Mouse (Mus musculus) midbrain, embryonic 13.5 days (tissue): ENCODE measurements around the gene 4930451I11Rik. TPM values are rescaled to one million over a fixed set of nuclear protein-coding genes. Genes with fewer than 3 reads are reported as not detected.
A peak's percentile ranks its signal among the peaks of the same experiment; 100 is the strongest.

Experiments used
- ATAC-seq: fragments of 200-750 bp; cut with Nextera tagmentation; 2 replicates; pipeline ENCODE4 v1.8.0; 2017; ENCODE audit warnings: mild to moderate bottlenecking, moderate TSS enrichment, moderate library complexity
- H3K27ac ChIP-seq: fragments of 300-500 bp; sonication (generic); 2 replicates; pipeline ENCODE4 v1.5.1; 2015; ENCODE audit warnings: inconsistent platforms, mild to moderate bottlenecking, moderate library complexity
- H3K27me3 ChIP-seq: fragments of 300-500 bp; sonication (generic); 2 replicates; pipeline ENCODE4 v1.6.1; 2015; ENCODE audit warnings: mild to moderate bottlenecking, inconsistent platforms
- H3K36me3 ChIP-seq: fragments of 300-500 bp; sonication (generic); 2 replicates; pipeline ENCODE4 v1.6.1; 2015; ENCODE audit warnings: mild to moderate bottlenecking, inconsistent platforms
- H3K4me1 ChIP-seq: fragments of 300-500 bp; sonication (generic); replicated peaks from 2 replicates; pipeline ENCODE4 v1.6.1; 2015; ENCODE audit warnings: inconsistent platforms
- H3K4me2 ChIP-seq: fragments of 300-500 bp; sonication (generic); replicated peaks from 2 replicates; pipeline ENCODE4 v1.6.1; 2015; ENCODE audit warnings: moderate library complexity, mild to moderate bottlenecking, inconsistent platforms
- H3K4me3 ChIP-seq: fragments of 300-500 bp; sonication (generic); replicated peaks from 2 replicates; pipeline ENCODE4 v1.5.1; 2015; ENCODE audit warnings: mild to moderate bottlenecking, inconsistent platforms
- H3K9ac ChIP-seq: fragments of 300-500 bp; sonication (generic); replicated peaks from 2 replicates; pipeline ENCODE4 v1.6.1; 2015; ENCODE audit warnings: mild to moderate bottlenecking, inconsistent platforms
- H3K9me3 ChIP-seq: fragments of 300-500 bp; sonication (generic); 2 replicates; pipeline ENCODE4 v1.6.1; 2016; ENCODE audit warnings: mild to moderate bottlenecking, inconsistent platforms
- WGBS: fragments of 180-500 bp; shearing (Covaris S2); methylation state at CpG from one replicate; pipeline ENCODE4 v1.1.7; 2015; 5-methylcytosine and 5-hydroxymethylcytosine counted together
- polyA plus RNA-seq: library from polyadenylated mRNA; unstranded; fragments of >200 nt; fragmentation: Nextera tagmentation; extraction: Ambion mirVana; gene quantifications from 2 replicates; pipeline ENCODE4 v1.2.1, GENCODE M21; 2015

The 4930451I11Rik gene
- polyA plus RNA-seq, 1 experiment from 2014 or later = not detected

- 78% methylated on average over 9 of the region's 9 CpGs for WGBS
- H3K9ac ChIP-seq = no peak overlapping the region
- peaks cover 9% of the 10 kb centered on the region for H3K4me1 ChIP-seq
- H3K36me3 ChIP-seq = peaks cover 76% of the 10 kb centered on the region
- ATAC-seq = no peak
- H3K4me2 ChIP-seq = no peak overlapping the region
- H3K27me3 ChIP-seq = no peaks in the 10 kb centered on the region
- H3K27ac ChIP-seq = no peak overlapping the region
- no peak overlapping the region for H3K4me3 ChIP-seq
- no peaks in the 10 kb centered on the region for H3K9me3 ChIP-seq
Measured at GRCm38 (mm10) chr7:126856741-126857420, 25.4 kb upstream of the 4930451I11Rik start.

DNA sequence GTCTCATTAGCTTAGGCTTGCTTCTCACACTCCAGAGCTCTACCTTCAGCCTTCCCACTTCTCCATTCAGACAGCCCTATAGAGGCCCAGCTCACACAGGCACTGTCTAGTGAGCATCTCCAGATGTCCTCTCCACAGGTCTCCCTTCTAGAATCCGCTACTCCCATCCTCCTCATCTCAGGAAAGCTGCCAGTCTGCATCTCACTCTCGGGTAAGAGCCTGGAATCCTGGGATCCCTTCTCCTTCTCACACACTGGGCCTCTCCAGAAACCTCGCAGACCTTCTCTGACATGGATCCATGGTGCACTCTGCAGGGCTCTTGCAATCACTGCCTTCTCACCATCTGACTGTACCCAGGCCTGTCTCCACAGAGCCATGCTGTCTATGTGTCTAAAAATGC is 24.2 kb upstream of the 4930451I11Rik start:
- no peaks in the 10 kb centered on the region; the same call in 1 of the 2 replicates for H3K27me3 ChIP-seq
- H3K36me3 ChIP-seq = peaks cover 81% of the 10 kb centered on the region
- H3K4me3 ChIP-seq = no peak overlapping the region
- 85% methylated on average over 3 of the region's 3 CpGs for WGBS
- no peak overlapping the region for H3K27ac ChIP-seq
- H3K4me2 ChIP-seq = no peak overlapping the region
- H3K9ac ChIP-seq = no peak overlapping the region
- no peaks in the 10 kb centered on the region for H3K9me3 ChIP-seq
- peaks cover 1% of the 10 kb centered on the region for H3K4me1 ChIP-seq
- no peak for ATAC-seq

GRCm38 (mm10) chr7:126853454-126853853 is 22.0 kb upstream of the 4930451I11Rik start:
- no peak for ATAC-seq
- WGBS = 93% methylated on average over 5 of the region's 5 CpGs

GRCm38 (mm10) chr7:126851192-126851591 is 19.8 kb upstream of the 4930451I11Rik start:
- no peak for ATAC-seq
- 36% methylated on average over 12 of the region's 12 CpGs for WGBS
- Histone ChIP-seq H3K36me3 (peaks cover 47% of the 10 kb centered on the region), H3K27me3 (peaks cover 20% of the 10 kb centered on the region), H3K9ac (no peak overlapping the region), H3K4me3 (no peak overlapping the region), H3K4me2 (no peak overlapping the region), H3K9me3 (no peaks in the 10 kb centered on the region), H3K27ac (no peak overlapping the region), H3K4me1 (peaks cover 27% of the 10 kb centered on the region)

More at GRCm38 (mm10) chr7:126853454-126853853, 22.0 kb upstream of the 4930451I11Rik start:
- no peaks in the 10 kb centered on the region for H3K9me3 ChIP-seq
- no peak overlapping the region for H3K9ac ChIP-seq
- peaks cover 11% of the 10 kb centered on the region for H3K4me1 ChIP-seq
- no peak overlapping the region for H3K4me2 ChIP-seq
- H3K27ac ChIP-seq = no peak overlapping the region
- H3K27me3 ChIP-seq = peaks cover 16% of the 10 kb centered on the region
- H3K4me3 ChIP-seq = no peak overlapping the region
- peaks cover 67% of the 10 kb centered on the region for H3K36me3 ChIP-seq

GRCm38 (mm10) chr7:126850161-126850560 is 18.7 kb upstream of the 4930451I11Rik start:
- Histone ChIP-seq H3K4me1 (peaks cover 27% of the 10 kb centered on the region), H3K27me3 (peaks cover 20% of the 10 kb centered on the region), H3K36me3 (peaks cover 37% of the 10 kb centered on the region), H3K9ac (no peak overlapping the region), H3K4me2 (no peak overlapping the region), H3K27ac (no peak overlapping the region), H3K9me3 (no peaks in the 10 kb centered on the region), H3K4me3 (no peak overlapping the region)
- no peak for ATAC-seq
- WGBS = 89% methylated on average over 6 of the region's 6 CpGs

- WGBS = 23% methylated on average over 10 of the region's 10 CpGs
- Histone ChIP-seq H3K9me3 (no peaks in the 10 kb centered on the region), H3K9ac (peak overlapping the region; percentile 74), H3K27ac (no peak overlapping the region), H3K4me2 (peak overlapping the region; percentile 99), H3K4me1 (peaks cover 27% of the 10 kb centered on the region), H3K36me3 (peaks cover 24% of the 10 kb centered on the region), H3K4me3 (peak overlapping the region; percentile 53), H3K27me3 (peaks cover 20% of the 10 kb centered on the region)
- peak; percentile 26; the same call in 1 of the 2 replicates for ATAC-seq
Measured at GRCm38 (mm10) chr7:126848794-126849193, 17.4 kb upstream of the 4930451I11Rik start.

DNA sequence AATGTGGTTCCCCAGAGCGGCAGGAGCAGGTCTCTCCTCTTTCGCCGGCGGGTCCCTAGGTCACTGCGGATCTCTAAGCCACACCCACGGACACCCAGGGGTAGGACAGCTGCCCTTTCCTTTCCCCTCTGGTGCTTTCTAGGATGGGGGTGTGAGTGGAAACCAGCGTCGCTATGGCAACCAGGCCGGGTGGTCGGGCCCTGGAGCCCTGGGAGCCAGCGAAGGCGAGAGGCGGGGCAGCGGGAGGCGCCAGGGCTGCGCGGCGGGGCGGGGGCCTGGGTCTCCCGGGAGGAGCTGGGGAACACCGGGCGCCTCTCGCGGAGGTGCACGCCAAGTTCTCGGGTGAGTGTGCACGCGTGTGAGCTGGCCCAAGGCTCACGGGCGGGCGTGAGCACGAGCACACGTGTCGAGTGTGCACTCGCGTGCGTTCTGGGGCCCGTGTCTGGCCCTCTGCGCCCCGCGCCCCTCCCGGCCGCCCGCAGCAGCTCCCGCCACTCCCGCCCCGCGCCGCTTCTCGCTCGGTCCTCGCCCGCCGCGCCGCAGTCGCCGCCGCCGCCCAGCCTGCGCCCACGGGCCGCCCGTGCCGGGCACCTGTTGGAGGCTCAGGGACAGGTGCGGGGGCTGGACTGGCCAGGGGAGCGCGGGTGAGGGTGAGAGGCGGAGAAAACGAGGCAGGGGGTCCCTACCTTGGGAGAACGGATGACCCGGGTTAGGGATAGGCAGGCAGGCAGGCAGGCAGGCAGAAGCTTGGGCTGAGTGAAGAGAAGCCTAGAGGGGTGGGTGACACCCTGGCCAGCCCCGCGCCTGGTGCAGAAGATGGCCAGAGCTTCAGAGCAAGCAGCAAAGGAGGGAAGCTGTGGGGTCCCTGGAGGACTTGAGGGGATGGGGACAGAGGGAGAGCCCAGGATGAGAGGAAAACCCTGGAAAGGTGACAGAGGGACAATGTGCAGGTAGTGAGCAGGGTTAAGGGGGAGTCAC is 16.3 kb upstream of the 4930451I11Rik start:
- H3K9me3 ChIP-seq = no peaks in the 10 kb centered on the region
- peak; percentile 68 for ATAC-seq
- peak overlapping the region; percentile 99 for H3K4me2 ChIP-seq
- peaks cover 20% of the 10 kb centered on the region for H3K27me3 ChIP-seq
- WGBS = under 1% methylated on average over 70 of the region's 74 CpGs
- H3K4me1 ChIP-seq = peaks cover 27% of the 10 kb centered on the region
- H3K27ac ChIP-seq = no peak overlapping the region
- H3K9ac ChIP-seq = peak overlapping the region; percentile 74
- H3K4me3 ChIP-seq = peak overlapping the region; percentile 53
- peaks cover 13% of the 10 kb centered on the region for H3K36me3 ChIP-seq

DNA sequence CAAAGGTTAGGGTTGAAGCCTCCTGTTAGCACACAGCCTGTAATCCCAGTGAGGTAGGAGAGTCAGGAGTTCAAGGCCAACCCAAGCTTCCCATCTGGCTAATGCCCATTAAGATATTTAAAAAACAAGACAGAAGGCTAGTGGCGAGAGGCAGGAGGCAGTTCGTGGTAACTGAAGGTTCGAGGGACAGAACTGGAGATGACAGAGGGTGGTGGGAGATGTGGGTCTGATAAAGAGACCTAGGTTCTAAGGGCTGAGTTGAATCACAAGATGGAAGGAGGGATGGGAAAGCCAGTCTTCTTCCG is 15.6 kb upstream of the 4930451I11Rik start, which contains the start of gene Doc2a:
Doc2a (plus strand) TSS at position 301 of the 305 bp plus-strand sequence.
- 23% methylated on average over 4 of the region's 4 CpGs for WGBS
- Histone ChIP-seq H3K9ac (peak within 1 kb of the TSS; percentile 74), H3K4me1 (peaks cover 27% of the 10 kb centered on the region), H3K27ac (no peak within 1 kb of the TSS), H3K36me3 (peaks cover 7% of the 10 kb centered on the region), H3K27me3 (peaks cover 20% of the 10 kb centered on the region), H3K4me2 (peak within 1 kb of the TSS; percentile 99), H3K9me3 (no peaks in the 10 kb centered on the region), H3K4me3 (peak within 1 kb of the TSS; percentile 53)
- ATAC-seq = no peak

DNA sequence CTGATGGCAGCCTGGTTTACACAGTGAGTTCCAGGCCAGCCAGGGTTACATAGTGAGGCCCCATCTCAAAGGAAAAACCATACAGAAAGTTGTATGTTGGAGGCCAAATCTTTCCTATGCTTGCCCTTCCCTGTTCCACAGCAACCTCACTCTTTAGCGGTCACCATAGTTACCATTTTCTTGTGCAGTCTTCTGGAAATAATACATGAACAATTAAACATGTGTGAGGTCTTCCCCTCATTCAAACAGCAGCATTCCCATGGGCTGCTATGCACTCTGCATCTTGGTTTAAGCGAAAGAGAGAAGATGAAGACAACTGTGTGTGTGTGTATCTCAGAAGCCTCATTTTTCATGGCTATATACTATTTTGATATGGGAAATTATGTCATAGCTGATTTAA is 14.1 kb upstream of the 4930451I11Rik start:
- Histone ChIP-seq H3K4me3 (no peak overlapping the region), H3K27me3 (peaks cover 20% of the 10 kb centered on the region), H3K9ac (no peak overlapping the region), H3K9me3 (no peaks in the 10 kb centered on the region), H3K4me1 (peaks cover 27% of the 10 kb centered on the region), H3K36me3 (no peaks in the 10 kb centered on the region), H3K4me2 (no peak overlapping the region), H3K27ac (no peak overlapping the region)
- no peak for ATAC-seq
- WGBS = 53% methylated on average over 2 of the region's 2 CpGs

DNA sequence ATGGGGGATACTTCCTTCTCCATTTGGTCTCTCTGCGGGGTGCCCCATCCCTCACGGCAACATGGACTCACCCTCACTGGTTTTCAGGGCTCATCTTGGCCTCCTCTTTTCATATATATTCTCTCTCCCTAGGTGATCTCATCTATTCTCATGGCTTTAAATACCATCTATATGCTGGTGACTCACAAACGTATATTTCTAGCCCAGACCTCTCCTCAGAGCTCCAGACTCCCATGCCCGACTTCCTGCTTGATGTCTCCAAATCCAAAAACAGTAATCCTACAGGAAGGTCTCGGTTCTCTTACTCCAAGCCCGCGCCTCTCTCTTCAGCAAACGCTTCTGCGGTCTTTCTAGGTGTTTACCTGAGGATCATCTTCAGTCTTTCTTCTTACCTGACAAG is 11.8 kb upstream of the 4930451I11Rik start:
- Histone ChIP-seq H3K9me3 (no peaks in the 10 kb centered on the region), H3K4me2 (no peak overlapping the region), H3K9ac (no peak overlapping the region), H3K36me3 (no peaks in the 10 kb centered on the region), H3K27me3 (peaks cover 2% of the 10 kb centered on the region), H3K4me1 (peaks cover 14% of the 10 kb centered on the region), H3K27ac (no peak overlapping the region), H3K4me3 (no peak overlapping the region)
- no peak for ATAC-seq
- 86% methylated on average over 9 of the region's 9 CpGs for WGBS

DNA sequence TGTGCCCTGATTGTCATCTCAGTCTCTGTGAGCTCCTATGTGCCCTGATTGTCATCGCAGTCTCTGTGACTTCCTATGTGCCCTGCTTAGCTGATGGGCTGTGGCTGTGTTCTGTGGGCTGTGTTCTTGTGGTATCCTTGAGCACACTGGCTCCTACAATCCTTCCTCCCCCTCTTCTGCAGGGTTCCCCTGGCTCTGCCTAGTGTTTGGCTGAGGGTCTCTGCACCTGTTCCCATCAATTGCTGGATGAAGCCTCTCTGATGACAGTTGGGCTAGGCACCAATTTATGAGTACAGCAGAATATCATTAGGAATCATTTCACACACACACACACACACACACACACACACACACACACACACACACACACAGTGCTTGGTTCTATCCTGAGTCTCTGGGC is 1.9 kb upstream of the 4930451I11Rik start:
- Histone ChIP-seq H3K27me3 (no peaks in the 10 kb centered on the region), H3K4me1 (peaks cover 21% of the 10 kb centered on the region), H3K9ac (no peak overlapping the region), H3K4me2 (no peak overlapping the region), H3K9me3 (no peaks in the 10 kb centered on the region), H3K27ac (no peak overlapping the region), H3K4me3 (no peak overlapping the region), H3K36me3 (peaks cover 15% of the 10 kb centered on the region)
- 95% methylated on average over 1 of the region's 1 CpGs for WGBS
- ATAC-seq = no peak

GRCm38 (mm10) chr7:126832036-126832598 is 678 bp upstream of the 4930451I11Rik start:
- Histone ChIP-seq H3K9ac (peak overlapping the region; percentile 25), H3K27me3 (no peaks in the 10 kb centered on the region), H3K9me3 (no peaks in the 10 kb centered on the region), H3K4me2 (peak overlapping the region; percentile 59), H3K36me3 (peaks cover 23% of the 10 kb centered on the region), H3K4me1 (peaks cover 28% of the 10 kb centered on the region), H3K27ac (peak overlapping the region; percentile 45; the same call in 1 of the 2 replicates), H3K4me3 (peak overlapping the region; percentile 33)
- under 1% methylated on average over 21 of the region's 21 CpGs for WGBS
- ATAC-seq = peak; percentile 89
